Mouse (Mus musculus) forebrain, embryonic 11.5 days (tissue): Measurements from ENCODE around the gene 4932438H23Rik. TPM values are rescaled to one million over a fixed set of nuclear protein-coding genes. Genes with fewer than 3 reads are reported as not detected.

Source experiments
- ATAC-seq: fragments of 200-750 bp; cut with Nextera tagmentation; replicated peaks from 2 replicates; pipeline ENCODE4 v1.8.0; 2017; ENCODE audit warnings: moderate TSS enrichment; ENCODE audit not compliant: low FRiP score
- DNase-seq: peaks from one replicate; pipeline ENCODE4 v3.0.0-alpha.2; 2017; ENCODE audit warnings: low spot score
- H3K27ac ChIP-seq: fragments of 300-500 bp; sonication (generic); 2 replicates; pipeline ENCODE4 v1.5.1; 2014; ENCODE audit warnings: low read depth, low read length
- H3K27me3 ChIP-seq: fragments of 300-500 bp; sonication (generic); 2 replicates; pipeline ENCODE4 v1.6.1; 2014; ENCODE audit warnings: mild to moderate bottlenecking, low read length, mixed read lengths; ENCODE audit not compliant: control insufficient read depth, insufficient read depth
- H3K36me3 ChIP-seq: fragments of 300-500 bp; sonication (generic); 2 replicates; pipeline ENCODE4 v1.6.1; 2014; ENCODE audit warnings: mild to moderate bottlenecking, low read length, moderate library complexity, mixed read lengths; ENCODE audit not compliant: control insufficient read depth, insufficient read depth
- H3K4me1 ChIP-seq: fragments of 300-500 bp; sonication (generic); replicated peaks from 2 replicates; pipeline ENCODE4 v1.6.1; 2014; ENCODE audit warnings: low read length, mixed read lengths; ENCODE audit not compliant: control insufficient read depth, insufficient read depth
- H3K4me2 ChIP-seq: fragments of 300-500 bp; sonication (generic); 2 replicates; pipeline ENCODE4 v1.6.1; 2014; ENCODE audit warnings: low read depth, mild to moderate bottlenecking, low read length, moderate library complexity, mixed read lengths; ENCODE audit not compliant: severe bottlenecking
- H3K4me3 ChIP-seq: fragments of 300-500 bp; sonication (generic); 2 replicates; pipeline ENCODE4 v1.5.1; 2014; ENCODE audit warnings: low read depth, low read length
- H3K9ac ChIP-seq: fragments of 300-500 bp; sonication (generic); 2 replicates; pipeline ENCODE4 v1.6.1; 2014; ENCODE audit warnings: low read length
- H3K9me3 ChIP-seq: fragments of 300-500 bp; sonication (generic); 2 replicates; pipeline ENCODE4 v1.6.1; 2016; ENCODE audit warnings: low read length, mixed read lengths; ENCODE audit not compliant: control insufficient read depth
- WGBS: fragments of 180-500 bp; shearing (Covaris S2); extraction: QIAGEN DNeasy Blood & Tissue Kit; methylation state at CpG from one replicate; pipeline ENCODE4 v1.1.7; 2014; 5-methylcytosine and 5-hydroxymethylcytosine counted together
- polyA plus RNA-seq: library from polyadenylated mRNA; unstranded; fragments of >200 nt; fragmentation: Nextera tagmentation; extraction: Ambion mirVana; gene quantifications from 2 replicates; pipeline ENCODE4 v1.2.1, GENCODE M21; 2014

4932438H23Rik gene
- polyA plus RNA-seq: 0.17 TPM in 1 of 2 replicates, not detected in the other

GRCm38 (mm10) chr16:91095022-91095421 lies at the start of gene 4932438H23Rik:
Gene 4932438H23Rik, minus strand, starts transcription at chr16:91095122.
- no peaks in the 10 kb centered on the region for H3K36me3 ChIP-seq
- WGBS: 88% methylated on average over 8 of the region's 8 CpGs

DNA sequence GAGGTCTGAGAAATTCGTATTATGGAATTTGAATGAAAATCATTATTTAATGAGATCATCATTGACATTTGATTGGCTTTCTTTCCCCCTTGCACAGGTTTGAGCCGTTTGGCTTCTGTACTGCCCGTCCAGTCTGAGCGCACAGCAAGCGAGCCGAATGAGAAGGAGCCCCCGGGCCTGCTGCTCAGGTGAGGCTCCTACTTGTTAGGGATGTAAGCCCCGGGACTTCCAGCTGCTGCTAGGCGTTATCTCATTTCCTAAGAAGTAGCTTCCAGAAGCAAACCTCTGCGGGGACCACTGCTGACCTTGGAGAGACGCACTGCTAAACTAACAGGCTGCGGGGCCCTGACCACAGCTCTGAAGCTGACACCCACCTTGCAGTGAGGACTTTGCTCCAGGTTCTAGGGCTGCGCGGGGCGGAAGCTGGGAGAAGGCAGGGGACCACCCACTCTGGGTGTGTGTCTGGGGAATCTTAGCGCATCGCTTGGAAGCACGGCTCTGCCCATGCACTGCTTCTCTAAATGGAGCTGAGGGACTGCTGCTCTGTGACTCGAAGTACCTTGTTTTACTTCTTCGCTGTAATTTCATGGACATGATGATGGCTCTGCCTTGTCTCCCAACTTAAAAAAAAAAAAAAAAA lies 46.2 kb upstream of the 4932438H23Rik start:
- Histone ChIP-seq H3K4me1 (peaks cover 13% of the 10 kb centered on the region), H3K36me3 (no peaks in the 10 kb centered on the region), H3K4me2 (peak overlapping the region; percentile 42), H3K27ac (peak overlapping the region; percentile 80), H3K27me3 (peaks cover 5% of the 10 kb centered on the region; the same call in 1 of the 2 replicates), H3K4me3 (no peak overlapping the region; the same call in 1 of the 2 replicates), H3K9ac (peak overlapping the region; percentile 40), H3K9me3 (peaks cover 13% of the 10 kb centered on the region)
- ATAC-seq (peak; percentile 62), DNase-seq (peak; percentile 79)
- 9% methylated on average over 20 of the region's 20 CpGs for WGBS

More at GRCm38 (mm10) chr16:91095022-91095421, at the start of gene 4932438H23Rik:
- ATAC-seq (no peak), DNase-seq (no peak)
- Histone ChIP-seq H3K4me2 (no peak within 1 kb of the TSS), H3K27me3 (0 out of 2 replicates have a peak, but pooled peaks cover 2% of the 10 kb centered on the region), H3K9me3 (no peaks in the 10 kb centered on the region), H3K27ac (no peak within 1 kb of the TSS), H3K9ac (no peak within 1 kb of the TSS), H3K4me3 (no peak within 1 kb of the TSS), H3K4me1 (peaks cover 10% of the 10 kb centered on the region)

- Histone ChIP-seq H3K4me3 (no peak overlapping the region), H3K9ac (no peak overlapping the region), H3K27ac (peak overlapping the region; percentile 97), H3K9me3 (peaks cover 13% of the 10 kb centered on the region), H3K4me1 (peaks cover 13% of the 10 kb centered on the region), H3K27me3 (peaks cover 5% of the 10 kb centered on the region; the same call in 1 of the 2 replicates), H3K36me3 (no peaks in the 10 kb centered on the region), H3K4me2 (peak overlapping the region; percentile 40)
- 4% methylated on average over 10 of the region's 10 CpGs for WGBS
- ATAC-seq (peak; percentile 96), DNase-seq (peak; percentile 82)
These were observed 45.5 kb upstream of the 4932438H23Rik start for GRCm38 (mm10) chr16:91140457-91140856.

DNA sequence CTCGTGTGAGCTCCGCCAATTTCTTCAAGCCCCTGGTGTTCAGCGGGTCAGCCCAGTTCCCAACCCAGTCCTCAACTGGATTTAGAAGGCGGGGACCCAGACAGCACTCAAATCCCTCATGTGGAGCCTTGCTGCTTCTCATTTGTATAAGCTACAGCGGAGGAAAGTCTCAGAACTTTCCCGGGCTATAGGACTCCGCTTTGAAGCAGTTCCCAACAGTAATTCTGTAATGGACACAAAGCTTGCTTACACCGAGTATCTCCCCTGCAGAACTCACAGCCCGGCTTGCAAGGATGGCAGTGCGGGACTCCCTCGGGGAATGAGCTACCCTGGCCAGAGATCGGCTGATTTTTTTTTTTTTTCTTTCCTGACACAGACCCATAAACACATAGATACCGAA lies 45.1 kb upstream of the 4932438H23Rik start:
- ATAC-seq (peak; percentile 81), DNase-seq (peak; percentile 78)
- Histone ChIP-seq H3K9me3 (peaks cover 11% of the 10 kb centered on the region), H3K9ac (peak overlapping the region; percentile 64), H3K36me3 (no peaks in the 10 kb centered on the region), H3K4me3 (no peak overlapping the region), H3K27ac (peak overlapping the region; percentile 97), H3K4me1 (peaks cover 13% of the 10 kb centered on the region), H3K4me2 (peak overlapping the region; percentile 40), H3K27me3 (peaks cover 5% of the 10 kb centered on the region; the same call in 1 of the 2 replicates)
- WGBS: 1% methylated on average over 13 of the region's 13 CpGs

GRCm38 (mm10) chr16:91139481-91139880 lies 44.6 kb upstream of the 4932438H23Rik start:
- H3K4me1 ChIP-seq: peaks cover 13% of the 10 kb centered on the region
- H3K4me2 ChIP-seq: peak overlapping the region; percentile 40
- WGBS: 16% methylated on average over 10 of the region's 10 CpGs
- no peak overlapping the region for H3K4me3 ChIP-seq
- peak; percentile 69 for DNase-seq
- ATAC-seq: peak; percentile 25
- peak overlapping the region; percentile 64 for H3K9ac ChIP-seq
- H3K36me3 ChIP-seq: no peaks in the 10 kb centered on the region
- peaks cover 5% of the 10 kb centered on the region; the same call in 1 of the 2 replicates for H3K27me3 ChIP-seq
- peaks cover 7% of the 10 kb centered on the region for H3K9me3 ChIP-seq
- peak overlapping the region; percentile 97 for H3K27ac ChIP-seq

DNA sequence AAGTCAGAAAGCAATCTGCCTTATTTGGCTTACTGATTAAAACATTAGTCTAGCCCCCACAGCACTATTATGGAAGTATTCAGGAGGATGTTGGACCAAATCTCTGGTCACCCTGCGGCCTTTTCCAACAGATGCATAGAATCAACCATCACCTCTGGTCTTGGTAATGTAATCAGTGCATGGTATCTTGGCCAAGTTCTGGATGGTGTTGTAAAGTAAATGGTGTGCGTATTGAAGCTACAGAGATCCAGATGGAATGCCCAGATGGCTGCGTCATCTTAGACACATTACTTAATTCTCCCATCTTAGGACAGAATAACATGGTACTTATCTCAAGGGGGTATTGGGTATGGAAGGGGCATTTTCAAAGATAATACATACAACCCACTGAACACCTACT lies 43.8 kb upstream of the 4932438H23Rik start:
- no peak for ATAC-seq

DNA sequence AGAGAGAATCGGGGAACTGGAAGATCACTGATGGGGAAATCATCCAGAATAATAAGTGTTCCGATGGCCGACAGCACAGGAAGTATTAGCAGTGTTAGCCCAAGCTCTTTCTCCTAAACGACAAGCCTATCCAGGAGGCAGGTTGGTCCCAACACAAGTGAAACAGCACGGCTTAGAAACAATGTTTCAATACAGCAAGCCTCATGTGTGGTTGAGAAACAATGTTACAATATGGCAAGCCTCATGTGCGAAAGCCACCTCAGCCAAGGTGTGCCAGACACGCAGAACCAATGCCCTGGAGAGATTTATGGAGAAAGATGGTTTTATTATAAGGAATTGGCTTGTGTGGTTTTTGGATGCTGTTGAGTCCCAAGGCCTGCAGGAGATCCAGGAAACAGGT lies 43.2 kb upstream of the 4932438H23Rik start:
- Histone ChIP-seq H3K36me3 (no peaks in the 10 kb centered on the region), H3K4me2 (no peak overlapping the region), H3K27me3 (peaks cover 5% of the 10 kb centered on the region; the same call in 1 of the 2 replicates), H3K9ac (no peak overlapping the region), H3K9me3 (no peaks in the 10 kb centered on the region), H3K4me3 (no peak overlapping the region), H3K4me1 (peaks cover 13% of the 10 kb centered on the region), H3K27ac (no peak overlapping the region)
- WGBS: 91% methylated on average over 7 of the region's 7 CpGs
- ATAC-seq (no peak), DNase-seq (no peak)

More for the DNA sequence above, 43.8 kb upstream of the 4932438H23Rik start:
- no peak overlapping the region; the same call in 1 of the 2 replicates for H3K9ac ChIP-seq
- H3K27ac ChIP-seq: peak overlapping the region; percentile 97
- WGBS: 94% methylated on average over 3 of the region's 3 CpGs
- H3K36me3 ChIP-seq: no peaks in the 10 kb centered on the region
- peaks cover under 1% of the 10 kb centered on the region; the same call in 1 of the 2 replicates for H3K9me3 ChIP-seq
- peaks cover 13% of the 10 kb centered on the region for H3K4me1 ChIP-seq
- DNase-seq: no peak
- H3K27me3 ChIP-seq: peaks cover 5% of the 10 kb centered on the region; the same call in 1 of the 2 replicates
- no peak overlapping the region for H3K4me3 ChIP-seq
- H3K4me2 ChIP-seq: no peak overlapping the region

- Histone ChIP-seq H3K4me3 (no peak overlapping the region), H3K36me3 (no peaks in the 10 kb centered on the region), H3K4me1 (peaks cover 12% of the 10 kb centered on the region), H3K9me3 (no peaks in the 10 kb centered on the region), H3K4me2 (no peak overlapping the region), H3K27me3 (peaks cover 5% of the 10 kb centered on the region; the same call in 1 of the 2 replicates), H3K9ac (no peak overlapping the region), H3K27ac (no peak overlapping the region)
- ATAC-seq (no peak), DNase-seq (no peak)
- WGBS: 83% methylated on average over 3 of the region's 3 CpGs
These were observed 41.7 kb upstream of the 4932438H23Rik start for GRCm38 (mm10) chr16:91136607-91137006.
